Mouse (Mus musculus): ENCODE data around the gene Ntrk2.

Ntrk2 gene

GRCm38 (mm10) chr13:58966466-58966865 is 160.1 kb downstream of the Ntrk2 start:
- no peak for DNase-seq (ENCODE audit: low spot score)

- no peak for DNase-seq (ENCODE audit: low spot score)
Measured at GRCm38 (mm10) chr13:58968168-58968567, 161.8 kb downstream of the Ntrk2 start.

GRCm38 (mm10) chr13:58971449-58971903 is 165.1 kb downstream of the Ntrk2 start:
- DNase-seq (ENCODE audit: low spot score) = no peak

GRCm38 (mm10) chr13:58972511-58972910 is 166.1 kb downstream of the Ntrk2 start:
- no peak for DNase-seq (ENCODE audit: low spot score)

GRCm38 (mm10) chr13:58996447-58996846 is 190.1 kb downstream of the Ntrk2 start:
- no peak for DNase-seq (ENCODE audit: low spot score)

GRCm38 (mm10) chr13:58997763-58998162 is 191.4 kb downstream of the Ntrk2 start:
- DNase-seq (ENCODE audit: low spot score) = no peak

- no peak for DNase-seq (ENCODE audit: low spot score)
Measured at GRCm38 (mm10) chr13:58999373-59000053, 193.1 kb downstream of the Ntrk2 start.

GRCm38 (mm10) chr13:59002943-59003806 is 196.8 kb downstream of the Ntrk2 start:
- DNase-seq (ENCODE audit: low spot score) = no peak

GRCm38 (mm10) chr13:59003807-59004173 is 197.4 kb downstream of the Ntrk2 start:
- no peak for DNase-seq (ENCODE audit: low spot score)

- DNase-seq (ENCODE audit: low spot score) = no peak
Measured at GRCm38 (mm10) chr13:59004579-59004978, 198.2 kb downstream of the Ntrk2 start.

- no peak for DNase-seq (ENCODE audit: low spot score)
Measured at GRCm38 (mm10) chr13:59009855-59010254, 203.5 kb downstream of the Ntrk2 start.

GRCm38 (mm10) chr13:59010893-59011529 is 204.6 kb downstream of the Ntrk2 start:
- no peak for DNase-seq (ENCODE audit: low spot score)

- DNase-seq (ENCODE audit: low spot score) = peak; percentile 74
Measured at GRCm38 (mm10) chr13:59011530-59011903, 205.1 kb downstream of the Ntrk2 start.

- DNase-seq (ENCODE audit: low spot score) = no peak
Measured at GRCm38 (mm10) chr13:59015360-59015759, 209.0 kb downstream of the Ntrk2 start.

GRCm38 (mm10) chr13:59017121-59017520 is 210.8 kb downstream of the Ntrk2 start:
- DNase-seq (ENCODE audit: low spot score) = no peak

- no peak for DNase-seq (ENCODE audit: low spot score)
Measured at GRCm38 (mm10) chr13:59022251-59023042, 216.1 kb downstream of the Ntrk2 start.

- DNase-seq (ENCODE audit: low spot score) = no peak
Measured at GRCm38 (mm10) chr13:59025653-59026052, 219.3 kb downstream of the Ntrk2 start.

- DNase-seq (ENCODE audit: low spot score) = no peak
Measured at GRCm38 (mm10) chr13:59027436-59027835, 221.1 kb downstream of the Ntrk2 start.

GRCm38 (mm10) chr13:59028546-59028945 is 222.2 kb downstream of the Ntrk2 start:
- DNase-seq (ENCODE audit: low spot score) = no peak

GRCm38 (mm10) chr13:59030574-59030973 is 224.2 kb downstream of the Ntrk2 start:
- no peak for DNase-seq (ENCODE audit: low spot score)

GRCm38 (mm10) chr13:59040156-59040915 is 234.0 kb downstream of the Ntrk2 start:
- no peak for DNase-seq (ENCODE audit: low spot score)
